Mouse (Mus musculus): Measurements from ENCODE around the gene Nrxn1. TPM values are rescaled to one million over a fixed set of nuclear protein-coding genes. Genes with fewer than 3 reads are reported as not detected.

Nrxn1 gene
- polyA plus RNA-seq, 1 experiment from 2014 or later: 5.9 TPM

DNA sequence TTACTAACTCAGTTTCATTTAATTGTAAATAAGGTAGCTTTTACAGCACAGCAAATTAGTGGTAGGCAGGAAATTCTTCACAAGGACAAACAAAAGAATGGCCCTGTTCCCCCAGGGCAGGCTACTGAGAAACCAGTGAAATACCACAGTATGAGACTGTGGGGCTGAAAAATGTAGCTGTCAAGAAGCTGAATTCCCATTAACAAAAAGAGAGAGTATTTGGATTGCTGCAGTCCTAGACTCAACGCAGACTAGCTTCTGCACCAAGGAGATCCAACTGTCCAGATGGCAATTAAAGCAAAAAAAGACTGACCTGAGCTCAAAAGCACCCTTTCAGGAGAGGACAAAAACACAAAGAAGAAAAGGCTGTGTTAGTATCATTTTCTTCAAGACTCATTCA, 324.7 kb downstream of the Nrxn1 start:
- H3K27ac ChIP-seq (ENCODE audit: low read length): no peak overlapping the region
- no peak overlapping the region for H3K4me2 ChIP-seq (ENCODE audit: low read depth, low read length)
- H3K9ac ChIP-seq (ENCODE audit: low read length): no peak overlapping the region
- H3K36me3 ChIP-seq (ENCODE audit: control insufficient read depth, insufficient read depth, low read length): no peaks in the 10 kb centered on the region
- H3K4me3 ChIP-seq (replicated peaks; ENCODE audit: low read length): no peak overlapping the region
- H3K27me3 ChIP-seq (ENCODE audit: control insufficient read depth, insufficient read depth, low read length): no peaks in the 10 kb centered on the region
- no peaks in the 10 kb centered on the region for H3K9me3 ChIP-seq (replicated peaks; ENCODE audit: control insufficient read depth, low read length)
- WGBS: 19% methylated on average over 1 of the region's 1 CpGs
- no peaks in the 10 kb centered on the region for H3K4me1 ChIP-seq (ENCODE audit: control insufficient read depth, insufficient read depth, low read length)
- no peak for ATAC-seq (ENCODE audit: insufficient read depth, low FRiP score)

- 49% methylated on average over 3 of the region's 3 CpGs for WGBS
These were observed 365.7 kb downstream of the Nrxn1 start for GRCm38 (mm10) chr17:90727124-90727523.

DNA sequence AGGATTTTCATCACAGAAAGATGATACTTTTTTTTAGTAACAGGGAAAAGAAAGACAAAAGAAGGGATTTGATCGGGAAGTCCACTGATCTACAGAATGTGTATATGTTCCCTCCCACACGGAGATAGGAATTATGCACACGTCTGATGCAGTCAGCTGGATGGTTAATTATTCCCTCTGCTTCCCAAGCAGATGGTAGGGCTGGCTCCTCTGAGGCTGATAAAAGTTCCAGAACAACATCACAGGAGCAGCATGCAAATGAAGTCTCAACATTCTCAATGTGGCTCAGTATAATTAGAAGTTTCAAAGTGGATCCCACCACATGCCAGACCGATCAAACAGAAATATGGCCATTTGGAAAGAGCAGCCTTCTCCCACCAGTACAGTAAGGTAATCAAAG, 388.1 kb downstream of the Nrxn1 start:
- Histone ChIP-seq H3K9ac (ENCODE audit: low read length) (no peak overlapping the region), H3K9me3 (replicated peaks; ENCODE audit: control insufficient read depth, low read length) (no peaks in the 10 kb centered on the region), H3K4me3 (replicated peaks; ENCODE audit: low read length) (no peak overlapping the region), H3K4me1 (ENCODE audit: control insufficient read depth, insufficient read depth, low read length) (no peaks in the 10 kb centered on the region), H3K27me3 (ENCODE audit: control insufficient read depth, insufficient read depth, low read length) (no peaks in the 10 kb centered on the region), H3K27ac (ENCODE audit: low read length) (no peak overlapping the region), H3K36me3 (ENCODE audit: control insufficient read depth, insufficient read depth, low read length) (no peaks in the 10 kb centered on the region), H3K4me2 (ENCODE audit: low read depth, low read length) (no peak overlapping the region)
- no peak for ATAC-seq (ENCODE audit: insufficient read depth, low FRiP score)
- WGBS: 75% methylated on average over 4 of the region's 4 CpGs

More at GRCm38 (mm10) chr17:90727124-90727523, 365.7 kb downstream of the Nrxn1 start:
- no peak overlapping the region for H3K4me3 ChIP-seq (replicated peaks; ENCODE audit: low read length)
- no peaks in the 10 kb centered on the region for H3K9me3 ChIP-seq (replicated peaks; ENCODE audit: control insufficient read depth, low read length)
- no peak for ATAC-seq (ENCODE audit: insufficient read depth, low FRiP score)
- H3K27ac ChIP-seq (ENCODE audit: low read length): no peak overlapping the region
- no peak overlapping the region for H3K4me2 ChIP-seq (ENCODE audit: low read depth, low read length)
- H3K27me3 ChIP-seq (ENCODE audit: control insufficient read depth, insufficient read depth, low read length): no peaks in the 10 kb centered on the region
- H3K4me1 ChIP-seq (ENCODE audit: control insufficient read depth, insufficient read depth, low read length): no peaks in the 10 kb centered on the region
- no peaks in the 10 kb centered on the region for H3K36me3 ChIP-seq (ENCODE audit: control insufficient read depth, insufficient read depth, low read length)
- no peak overlapping the region for H3K9ac ChIP-seq (ENCODE audit: low read length)

DNA sequence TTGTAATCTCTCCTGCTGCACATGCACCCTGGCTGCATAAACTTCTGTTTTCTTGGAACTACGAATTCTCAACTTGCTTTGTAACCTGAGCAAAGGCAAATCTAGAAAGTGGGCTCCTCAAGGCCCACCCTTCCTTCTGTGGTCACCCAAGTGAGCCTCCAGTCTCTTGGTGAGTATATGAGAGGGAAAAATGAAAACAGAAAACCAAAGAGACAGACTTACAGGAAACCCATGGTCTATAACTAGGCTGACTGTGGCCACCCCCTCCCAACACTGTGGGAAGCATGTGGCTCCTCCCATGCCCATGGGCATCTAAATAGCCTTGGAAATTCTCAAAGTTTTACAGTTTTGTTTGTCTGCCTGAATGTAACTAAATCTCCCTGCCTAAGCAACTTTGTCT, 390.2 kb downstream of the Nrxn1 start:
- H3K4me1 ChIP-seq (ENCODE audit: control insufficient read depth, insufficient read depth, low read length): no peaks in the 10 kb centered on the region
- no peak for ATAC-seq (ENCODE audit: insufficient read depth, low FRiP score)
- WGBS: 68% methylated on average over 1 of the region's 1 CpGs
- no peak overlapping the region for H3K9ac ChIP-seq (ENCODE audit: low read length)
- H3K9me3 ChIP-seq (replicated peaks; ENCODE audit: control insufficient read depth, low read length): no peaks in the 10 kb centered on the region
- no peak overlapping the region for H3K4me2 ChIP-seq (ENCODE audit: low read depth, low read length)
- H3K4me3 ChIP-seq (replicated peaks; ENCODE audit: low read length): no peak overlapping the region
- H3K27me3 ChIP-seq (ENCODE audit: control insufficient read depth, insufficient read depth, low read length): no peaks in the 10 kb centered on the region
- H3K36me3 ChIP-seq (ENCODE audit: control insufficient read depth, insufficient read depth, low read length): no peaks in the 10 kb centered on the region
- H3K27ac ChIP-seq (ENCODE audit: low read length): no peak overlapping the region

GRCm38 (mm10) chr17:90696071-90696800, 396.6 kb downstream of the Nrxn1 start:
- no peak overlapping the region for H3K4me3 ChIP-seq (replicated peaks; ENCODE audit: low read length)
- H3K27me3 ChIP-seq (ENCODE audit: control insufficient read depth, insufficient read depth, low read length): no peaks in the 10 kb centered on the region
- 33% methylated on average over 6 of the region's 6 CpGs for WGBS
- no peak overlapping the region for H3K9ac ChIP-seq (ENCODE audit: low read length)
- no peak overlapping the region for H3K4me2 ChIP-seq (ENCODE audit: low read depth, low read length)
- H3K4me1 ChIP-seq (ENCODE audit: control insufficient read depth, insufficient read depth, low read length): no peaks in the 10 kb centered on the region
- no peaks in the 10 kb centered on the region for H3K9me3 ChIP-seq (replicated peaks; ENCODE audit: control insufficient read depth, low read length)
- H3K36me3 ChIP-seq (ENCODE audit: control insufficient read depth, insufficient read depth, low read length): no peaks in the 10 kb centered on the region
- no peak for ATAC-seq (ENCODE audit: insufficient read depth, low FRiP score)
- 0 out of 2 replicates have a peak overlapping the region, but pooled peaks have one; percentile 18 for H3K27ac ChIP-seq (ENCODE audit: low read length)

DNA sequence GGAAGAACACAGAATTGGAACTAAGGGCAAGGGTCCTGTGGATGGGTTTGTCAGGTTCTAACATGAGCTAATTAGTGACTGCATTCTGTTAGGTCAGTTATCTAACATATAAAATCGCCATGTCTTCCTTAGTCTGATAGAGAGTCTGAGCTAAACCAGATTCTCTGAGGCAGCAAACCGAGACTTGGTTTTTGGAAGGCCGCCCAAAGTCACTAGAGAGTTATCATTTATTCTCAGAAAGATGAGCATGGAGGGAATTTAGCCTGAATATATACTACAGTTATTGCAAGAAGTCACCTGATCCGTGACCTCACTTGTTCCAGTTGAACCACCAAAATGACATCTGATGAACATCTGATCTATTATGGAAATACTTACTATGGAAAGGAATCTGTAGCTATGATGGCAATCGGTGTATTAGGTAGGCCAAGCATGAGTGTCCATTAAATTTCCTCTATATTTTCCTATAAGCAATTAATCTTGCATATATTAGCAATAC, 397.7 kb downstream of the Nrxn1 start:
- ATAC-seq (ENCODE audit: insufficient read depth, low FRiP score): no peak
- no peak overlapping the region for H3K4me3 ChIP-seq (replicated peaks; ENCODE audit: low read length)
- H3K9ac ChIP-seq (ENCODE audit: low read length): no peak overlapping the region
- no peak overlapping the region for H3K27ac ChIP-seq (ENCODE audit: low read length)
- H3K27me3 ChIP-seq (ENCODE audit: control insufficient read depth, insufficient read depth, low read length): no peaks in the 10 kb centered on the region
- H3K4me2 ChIP-seq (ENCODE audit: low read depth, low read length): no peak overlapping the region
- 80% methylated on average over 5 of the region's 5 CpGs for WGBS
- no peaks in the 10 kb centered on the region for H3K36me3 ChIP-seq (ENCODE audit: control insufficient read depth, insufficient read depth, low read length)
- H3K4me1 ChIP-seq (ENCODE audit: control insufficient read depth, insufficient read depth, low read length): no peaks in the 10 kb centered on the region
- no peaks in the 10 kb centered on the region for H3K9me3 ChIP-seq (replicated peaks; ENCODE audit: control insufficient read depth, low read length)

DNA sequence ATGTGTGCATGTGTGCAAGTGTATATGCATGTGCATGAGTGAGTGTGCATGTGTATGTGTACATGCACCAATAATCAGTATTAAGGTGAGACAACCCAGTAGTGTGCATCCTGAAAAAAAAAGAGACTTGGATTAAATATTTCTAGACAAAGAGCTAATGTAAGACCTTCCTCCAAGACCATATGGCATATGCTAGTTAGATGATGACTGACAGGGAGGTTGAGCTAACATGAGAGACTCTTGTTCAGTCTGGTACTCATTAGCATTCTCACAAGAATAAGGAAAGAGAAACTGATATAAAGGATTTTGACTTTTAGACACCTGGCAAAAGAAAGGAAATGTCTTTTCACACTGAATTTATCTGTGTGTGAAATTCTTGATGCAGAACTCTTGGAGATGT, 408.7 kb downstream of the Nrxn1 start:
- no peaks in the 10 kb centered on the region for H3K27me3 ChIP-seq (ENCODE audit: control insufficient read depth, insufficient read depth, low read length)
- no peak overlapping the region for H3K27ac ChIP-seq (ENCODE audit: low read length)
- H3K4me3 ChIP-seq (replicated peaks; ENCODE audit: low read length): no peak overlapping the region
- no peaks in the 10 kb centered on the region for H3K4me1 ChIP-seq (ENCODE audit: control insufficient read depth, insufficient read depth, low read length)
- H3K4me2 ChIP-seq (ENCODE audit: low read depth, low read length): no peak overlapping the region
- H3K36me3 ChIP-seq (ENCODE audit: control insufficient read depth, insufficient read depth, low read length): no peaks in the 10 kb centered on the region
- no peak for ATAC-seq (ENCODE audit: insufficient read depth, low FRiP score)
- H3K9me3 ChIP-seq (replicated peaks; ENCODE audit: control insufficient read depth, low read length): no peaks in the 10 kb centered on the region
- no peak overlapping the region for H3K9ac ChIP-seq (ENCODE audit: low read length)

DNA sequence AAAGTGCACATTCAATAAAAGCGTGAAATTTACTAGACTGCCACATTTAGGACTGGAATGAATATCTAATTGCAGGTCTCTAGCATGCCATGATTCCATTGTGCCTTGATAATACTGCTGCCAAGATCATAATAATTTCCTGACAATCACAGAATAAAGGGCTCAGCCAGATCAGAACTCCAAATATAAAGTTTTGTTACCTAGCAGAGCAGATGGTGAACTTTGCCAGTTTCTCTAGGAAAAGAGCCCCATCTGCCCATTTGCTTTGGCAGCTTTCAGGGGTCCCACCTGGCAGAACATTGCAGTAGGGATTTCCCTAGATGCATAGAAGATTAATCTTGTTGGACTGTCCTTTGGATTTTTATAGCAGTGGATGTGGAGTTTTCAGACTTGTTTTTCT, 411.9 kb downstream of the Nrxn1 start:
- no peak overlapping the region for H3K9ac ChIP-seq (ENCODE audit: low read length)
- H3K4me1 ChIP-seq (ENCODE audit: control insufficient read depth, insufficient read depth, low read length): no peaks in the 10 kb centered on the region
- H3K4me2 ChIP-seq (ENCODE audit: low read depth, low read length): no peak overlapping the region
- H3K36me3 ChIP-seq (ENCODE audit: control insufficient read depth, insufficient read depth, low read length): no peaks in the 10 kb centered on the region
- H3K27me3 ChIP-seq (ENCODE audit: control insufficient read depth, insufficient read depth, low read length): no peaks in the 10 kb centered on the region
- WGBS: 81% methylated on average over 1 of the region's 1 CpGs
- no peaks in the 10 kb centered on the region for H3K9me3 ChIP-seq (replicated peaks; ENCODE audit: control insufficient read depth, low read length)
- H3K4me3 ChIP-seq (replicated peaks; ENCODE audit: low read length): no peak overlapping the region
- ATAC-seq (ENCODE audit: insufficient read depth, low FRiP score): no peak
- H3K27ac ChIP-seq (ENCODE audit: low read length): no peak overlapping the region

DNA sequence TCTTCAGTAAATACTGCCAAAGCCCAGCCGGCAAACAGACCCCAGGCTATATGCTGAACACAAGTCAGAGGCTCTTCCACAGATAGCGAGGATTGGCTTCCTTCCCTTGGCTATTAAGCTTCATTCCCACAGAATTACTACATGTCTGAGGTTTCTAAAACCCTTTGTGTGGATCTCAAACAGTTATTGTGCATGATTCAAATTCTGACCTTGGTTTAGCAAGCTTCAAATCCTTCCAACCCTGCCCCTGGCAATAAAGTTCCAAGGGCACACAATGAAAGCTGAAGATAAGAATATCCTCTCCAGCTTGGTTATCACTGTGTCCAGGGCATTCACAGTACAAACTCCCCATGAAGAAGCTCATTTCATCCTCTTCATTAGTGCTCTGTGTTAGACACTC, 416.2 kb downstream of the Nrxn1 start:
- Histone ChIP-seq H3K27ac (ENCODE audit: low read length) (no peak overlapping the region), H3K4me1 (ENCODE audit: control insufficient read depth, insufficient read depth, low read length) (no peaks in the 10 kb centered on the region), H3K9ac (ENCODE audit: low read length) (no peak overlapping the region), H3K4me3 (replicated peaks; ENCODE audit: low read length) (no peak overlapping the region), H3K4me2 (ENCODE audit: low read depth, low read length) (no peak overlapping the region), H3K9me3 (replicated peaks; ENCODE audit: control insufficient read depth, low read length) (no peaks in the 10 kb centered on the region), H3K36me3 (ENCODE audit: control insufficient read depth, insufficient read depth, low read length) (no peaks in the 10 kb centered on the region), H3K27me3 (ENCODE audit: control insufficient read depth, insufficient read depth, low read length) (no peaks in the 10 kb centered on the region)
- WGBS: 58% methylated on average over 2 of the region's 2 CpGs
- ATAC-seq (ENCODE audit: insufficient read depth, low FRiP score): no peak
